Comparison of ENCODE assay signal across 16 mouse cellular contexts in genomic region chr8:73920564-73920963, GRCm38 (mm10).
"Had no signal": no experiment of that assay in that cellular context is flagged by ENCODE, and none has a peak within 500 bp of the region (broad histone marks: within the 10 kb centered on the region; RNA-seq: fewer than 3 reads in every experiment).

No protein-coding gene starts in this region.

- H3K27ac ChIP-seq: midbrain, embryonic 10.5 days; midbrain, embryonic 12.5 days; neural tube, embryonic 13.5 days; neural tube, embryonic 15.5 days had no signal

- DNase-seq: lung, embryonic 14.5 days; lung, postnatal 10 days; lung, postnatal 4 days; midbrain, embryonic 14.5 days; retina, postnatal 1 day; right cerebral cortex, postnatal 4 days; spleen, adult 18-20 months; thymus, adult 18-20 months; thymus, postnatal 14 days; thymus, postnatal 36 days had no signal

- H3K9me3 ChIP-seq: midbrain, embryonic 10.5 days; midbrain, embryonic 12.5 days; neural tube, embryonic 13.5 days; neural tube, embryonic 15.5 days had no signal

- H3K27me3 ChIP-seq: midbrain, embryonic 12.5 days; neural tube, embryonic 13.5 days; neural tube, embryonic 15.5 days had no signal

- H3K4me2 ChIP-seq: lung, embryonic 14.5 days; midbrain, embryonic 12.5 days; neural tube, embryonic 13.5 days; neural tube, embryonic 15.5 days had no signal

- H3K36me3 ChIP-seq: midbrain, embryonic 10.5 days; midbrain, embryonic 12.5 days; neural tube, embryonic 13.5 days; neural tube, embryonic 15.5 days had no signal

- H3K9ac ChIP-seq: lung, embryonic 14.5 days; midbrain, embryonic 12.5 days; neural tube, embryonic 13.5 days; neural tube, embryonic 15.5 days had no signal

- H3K4me3 ChIP-seq: midbrain, embryonic 10.5 days; midbrain, embryonic 12.5 days; myocyte; neural tube, embryonic 13.5 days; neural tube, embryonic 15.5 days had no signal

- ATAC-seq: midbrain, embryonic 16.5 days had no signal

- H3K4me1 ChIP-seq: midbrain, embryonic 10.5 days; midbrain, embryonic 12.5 days; neural tube, embryonic 13.5 days; neural tube, embryonic 15.5 days had no signal
